Mouse (Mus musculus) stomach, postnatal 0 days (tissue): ENCODE data around the gene Cfap157. TPM values are rescaled to one million over a fixed set of nuclear protein-coding genes. Genes with fewer than 3 reads are reported as not detected.

Source experiments
- ATAC-seq: fragments of 200-750 bp; cut with Nextera tagmentation; 2 replicates; pipeline ENCODE4 v1.8.0; 2017; ENCODE audit not compliant: low FRiP score, low TSS enrichment
- DNase-seq: peaks from one replicate; pipeline ENCODE4 v3.0.0-alpha.2; 2016; ENCODE audit warnings: low spot score
- H3K27ac ChIP-seq: fragments of 300-500 bp; sonication (generic); replicated peaks from 2 replicates; pipeline ENCODE4 v1.5.1; 2014; ENCODE audit warnings: mild to moderate bottlenecking, control low read depth
- H3K27me3 ChIP-seq: fragments of 300-500 bp; sonication (generic); 2 replicates; pipeline ENCODE4 v1.6.1; 2014; ENCODE audit warnings: low read length; ENCODE audit not compliant: control insufficient read depth, insufficient read depth
- H3K36me3 ChIP-seq: fragments of 300-500 bp; sonication (generic); 2 replicates; pipeline ENCODE4 v1.6.1; 2014; ENCODE audit warnings: low read length, mixed read lengths; ENCODE audit not compliant: control insufficient read depth, insufficient read depth
- H3K4me1 ChIP-seq: fragments of 300-500 bp; sonication (generic); replicated peaks from 2 replicates; pipeline ENCODE4 v1.6.1; 2014; ENCODE audit warnings: antibody characterized with exemption; ENCODE audit not compliant: control insufficient read depth, insufficient read depth
- H3K4me2 ChIP-seq: fragments of 300-500 bp; sonication (generic); replicated peaks from 2 replicates; pipeline ENCODE4 v1.6.1; 2014; ENCODE audit warnings: low read depth, mild to moderate bottlenecking, control low read depth, moderate library complexity
- H3K4me3 ChIP-seq: fragments of 300-500 bp; sonication (generic); 2 replicates; pipeline ENCODE4 v1.5.1; 2014; ENCODE audit warnings: low read depth, low read length, control low read depth
- H3K9ac ChIP-seq: fragments of 300-500 bp; sonication (generic); 2 replicates; pipeline ENCODE4 v1.6.1; 2014; ENCODE audit warnings: mild to moderate bottlenecking, low read length, control low read depth, mixed read lengths
- H3K9me3 ChIP-seq: fragments of 300-500 bp; sonication (generic); 2 replicates; pipeline ENCODE4 v1.6.1; 2016; ENCODE audit warnings: low read length; ENCODE audit not compliant: control insufficient read depth
- CTCF ChIP-seq: IDR thresholded peaks from 2 replicates; pipeline ENCODE4 v1.5.1; 2016; ENCODE audit warnings: antibody characterized with exemption, low read depth, mild to moderate bottlenecking, moderate library complexity
- EP300 ChIP-seq: optimal IDR thresholded peaks from 2 replicates; pipeline ENCODE3; 2016; ENCODE audit warnings: antibody characterized with exemption
- WGBS: fragments of 180-500 bp; shearing (Covaris S2); extraction: QIAGEN DNeasy Blood & Tissue Kit; methylation state at CpG from one replicate; pipeline ENCODE4 v1.1.7; 2014; 5-methylcytosine and 5-hydroxymethylcytosine counted together
- polyA plus RNA-seq: library from polyadenylated mRNA; unstranded; fragments of >200 nt; fragmentation: Nextera tagmentation; extraction: Ambion mirVana; gene quantifications from 2 replicates; pipeline ENCODE4 v1.2.1, GENCODE M21; 2015

The Cfap157 gene
- polyA plus RNA-seq, 1 experiment from 2014 or later = 1.1 TPM

DNA sequence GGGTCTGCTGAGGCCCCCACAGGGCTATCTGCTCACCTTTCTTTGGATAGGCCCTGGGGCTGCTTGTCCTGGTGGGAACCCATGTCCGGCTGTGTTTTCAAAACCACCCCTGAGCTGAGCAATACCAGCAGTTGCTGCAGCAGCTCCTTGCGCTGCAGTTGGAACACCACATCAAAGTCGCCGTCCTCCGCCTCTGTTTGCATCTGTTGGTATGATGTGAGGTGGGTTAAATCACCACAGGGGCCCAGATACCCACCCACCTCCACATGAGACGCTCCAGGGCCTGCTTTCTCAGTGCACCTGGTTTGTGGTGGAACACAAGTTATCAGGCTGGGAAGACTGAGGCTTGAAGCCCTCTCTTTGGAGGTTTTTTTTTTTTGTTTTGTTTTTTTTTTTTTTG, 6.1 kb downstream of the Cfap157 start:
- Histone ChIP-seq H3K27ac (no peak overlapping the region), H3K9ac (no peak overlapping the region), H3K4me3 (no peak overlapping the region), H3K4me1 (0 out of 2 replicates have a peak, but pooled peaks cover 4% of the 10 kb centered on the region), H3K4me2 (no peak overlapping the region), H3K36me3 (no peaks in the 10 kb centered on the region), H3K27me3 (no peaks in the 10 kb centered on the region), H3K9me3 (no peaks in the 10 kb centered on the region)
- TF ChIP-seq EP300 (no peak), CTCF (no peak)
- ATAC-seq (no peak), DNase-seq (no peak)
- WGBS = 91% methylated on average over 6 of the region's 6 CpGs

DNA sequence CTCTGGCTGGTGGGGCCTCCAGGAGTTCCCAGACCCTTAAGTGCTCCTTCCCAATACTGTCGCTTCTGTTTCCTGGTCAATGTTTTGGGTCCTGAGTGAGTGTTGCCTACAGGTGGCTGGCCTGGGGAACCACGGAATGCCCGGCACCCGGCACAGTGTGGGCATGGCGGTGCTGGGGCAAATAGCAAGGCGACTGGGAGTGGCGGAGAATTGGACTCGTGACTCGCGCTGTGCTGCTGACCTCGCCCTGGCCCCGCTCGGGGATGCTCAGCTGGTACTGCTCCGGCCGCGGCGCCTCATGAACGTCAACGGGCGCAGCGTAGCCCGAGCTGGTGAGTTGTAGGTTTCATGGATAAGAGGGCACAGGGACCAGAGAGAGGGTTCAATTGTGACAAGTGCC, 8.0 kb downstream of the Cfap157 start:
- no peak for ATAC-seq
- 28% methylated on average over 22 of the region's 22 CpGs for WGBS

DNA sequence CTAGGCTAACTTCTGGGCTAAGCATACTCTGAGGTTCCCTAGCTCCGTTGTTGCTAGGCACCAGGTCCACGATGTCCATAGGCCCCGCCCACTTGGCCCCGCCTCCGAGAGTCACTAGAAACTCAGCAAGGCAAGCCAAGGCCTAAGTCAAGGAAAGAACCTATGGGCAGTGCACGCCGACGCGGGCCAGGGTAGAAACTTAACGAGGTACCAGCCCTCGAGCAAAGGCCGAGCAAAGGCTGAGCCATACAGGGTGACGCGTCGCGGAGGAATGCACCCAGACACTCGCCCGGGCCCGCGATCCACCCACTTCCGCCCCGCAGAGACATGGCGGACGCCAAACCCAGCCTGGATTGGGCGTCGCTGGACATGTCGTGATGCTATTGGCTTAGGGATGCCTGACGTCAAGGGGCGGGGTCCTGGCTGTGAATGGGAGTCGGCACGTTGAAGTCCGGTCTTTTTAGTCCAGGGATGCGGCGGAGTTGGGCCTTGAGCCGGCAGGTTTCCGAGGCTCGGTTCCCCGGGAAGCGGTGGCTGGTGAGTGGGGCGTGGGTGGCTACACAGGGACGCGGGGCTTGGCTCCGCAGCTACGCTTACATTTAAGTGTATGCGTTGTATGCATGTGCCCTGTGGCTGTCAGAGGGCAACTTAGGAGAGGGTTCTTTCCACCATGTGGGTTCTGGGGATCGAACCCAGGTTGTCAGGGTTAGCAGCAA, 8.7 kb downstream of the Cfap157 start, which contains the start of the genes Ttc16 and Ptrh1:
Ttc16 (minus strand) TSS at position 275 of the 716 bp plus-strand sequence.
Ptrh1 (plus strand) TSS at position 428 of the 716 bp plus-strand sequence.
- Histone ChIP-seq H3K4me2 (peak within 1 kb of the TSS; percentile 70), H3K9me3 (no peaks in the 10 kb centered on the region), H3K27me3 (no peaks in the 10 kb centered on the region), H3K4me3 (peak within 1 kb of the TSS; percentile 47), H3K27ac (peak within 1 kb of the TSS; percentile 49), H3K4me1 (0 out of 2 replicates have a peak, but pooled peaks cover 4% of the 10 kb centered on the region), H3K9ac (peak within 1 kb of the TSS; percentile 56), H3K36me3 (no peaks in the 10 kb centered on the region)
- ATAC-seq (peak; percentile 97), DNase-seq (peak; percentile 99)
- WGBS = under 1% methylated on average over 46 of the region's 46 CpGs
- no peak for TF ChIP-seq EP300
- no peak for TF ChIP-seq CTCF

More for the DNA sequence above, 8.0 kb downstream of the Cfap157 start:
- Histone ChIP-seq H3K4me1 (0 out of 2 replicates have a peak, but pooled peaks cover 4% of the 10 kb centered on the region), H3K36me3 (no peaks in the 10 kb centered on the region), H3K9me3 (no peaks in the 10 kb centered on the region), H3K4me2 (peak overlapping the region; percentile 70), H3K9ac (peak overlapping the region; percentile 56), H3K27ac (no peak overlapping the region), H3K4me3 (peak overlapping the region; percentile 47), H3K27me3 (no peaks in the 10 kb centered on the region)
- no peak for TF ChIP-seq EP300
- no peak for TF ChIP-seq CTCF
- DNase-seq = peak; percentile 48

DNA sequence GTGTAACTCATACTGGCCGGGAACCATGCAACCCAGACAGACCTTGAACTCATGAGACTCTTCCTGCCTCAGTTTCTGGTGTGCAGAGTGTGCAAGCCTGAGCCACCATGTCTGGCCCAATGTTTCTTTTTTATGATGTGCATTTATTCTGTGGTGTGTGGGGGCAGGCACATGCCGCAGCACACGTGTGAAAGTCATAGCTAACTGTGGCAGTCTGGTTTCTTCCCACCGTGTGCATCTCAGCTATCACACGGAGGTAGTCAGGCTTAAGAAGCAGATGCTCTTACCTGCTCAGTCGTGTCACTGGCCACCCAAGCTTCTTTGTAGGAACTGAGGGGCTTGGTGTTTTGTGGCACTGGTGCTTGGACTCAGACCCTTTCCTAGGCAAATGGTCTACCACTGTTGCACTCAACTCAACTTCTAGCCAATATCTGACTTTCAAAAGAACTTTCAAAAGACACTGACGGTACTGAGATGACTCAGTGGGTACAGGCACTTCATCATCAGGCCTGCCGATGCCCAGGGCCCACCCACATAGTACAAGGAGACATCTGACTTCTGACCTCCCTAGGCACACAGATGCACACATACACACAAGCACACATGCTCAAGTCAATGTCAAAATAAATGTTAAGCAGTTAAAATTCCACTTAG, 11.5 kb downstream of the Cfap157 start:
- DNase-seq (no peak), ATAC-seq (no peak)
- Histone ChIP-seq H3K4me3 (no peak overlapping the region), H3K36me3 (no peaks in the 10 kb centered on the region), H3K9ac (no peak overlapping the region), H3K4me1 (0 out of 2 replicates have a peak, but pooled peaks cover 4% of the 10 kb centered on the region), H3K27me3 (no peaks in the 10 kb centered on the region), H3K27ac (no peak overlapping the region), H3K9me3 (no peaks in the 10 kb centered on the region), H3K4me2 (no peak overlapping the region)
- WGBS = 80% methylated on average over 8 of the region's 8 CpGs
- no peak for TF ChIP-seq CTCF
- no peak for TF ChIP-seq EP300

- no peak overlapping the region for H3K27ac ChIP-seq
- H3K4me2 ChIP-seq = no peak overlapping the region
- no peak for TF ChIP-seq EP300
- peak; percentile 28; the same call in 1 of the 2 replicates for TF ChIP-seq CTCF
- ATAC-seq (no peak), DNase-seq (peak; percentile 49)
- no peak overlapping the region for H3K9ac ChIP-seq
- 0 out of 2 replicates have a peak, but pooled peaks cover 4% of the 10 kb centered on the region for H3K4me1 ChIP-seq
- 24% methylated on average over 12 of the region's 12 CpGs for WGBS
- H3K4me3 ChIP-seq = no peak overlapping the region
- H3K27me3 ChIP-seq = no peaks in the 10 kb centered on the region
- no peaks in the 10 kb centered on the region for H3K9me3 ChIP-seq
- no peaks in the 10 kb centered on the region for H3K36me3 ChIP-seq
These were observed 12.3 kb downstream of the Cfap157 start for GRCm38 (mm10) chr2:32771886-32772285.
